Mouse (Mus musculus) hematopoietic stem cell, adult 5-6 weeks (primary cell): ENCODE results near the gene Eif3d. TPM values are rescaled to one million over a fixed set of nuclear protein-coding genes. Genes with fewer than 3 reads are reported as not detected.

Source experiments
- ATAC-seq, 2 experiments: fragments of 125-278 bp in 1 of 2; replicated peaks in 1 of 2; 2 replicates each; pipeline ENCODE4 v1.8.0; 2016 to 2017; ENCODE audit warnings: inconsistent platforms in 2 of 2, mild to moderate bottlenecking in 2 of 2, moderate number of reproducible peaks in 2 of 2, low read depth in 1 of 2, moderate TSS enrichment in 1 of 2; ENCODE audit not compliant: low FRiP score in 2 of 2, poor library complexity in 2 of 2, severe bottlenecking in 2 of 2, insufficient read depth in 1 of 2, low TSS enrichment in 1 of 2
- total RNA-seq: library from RNA; stranded (forward); fragments of 172-1452, 232-1000 nt; gene quantifications from 2 replicates; pipeline ENCODE4 v1.2.3, GENCODE M21; 2017

The Eif3d gene
- total RNA-seq, 1 experiment from 2014 or later, result 244 TPM

DNA sequence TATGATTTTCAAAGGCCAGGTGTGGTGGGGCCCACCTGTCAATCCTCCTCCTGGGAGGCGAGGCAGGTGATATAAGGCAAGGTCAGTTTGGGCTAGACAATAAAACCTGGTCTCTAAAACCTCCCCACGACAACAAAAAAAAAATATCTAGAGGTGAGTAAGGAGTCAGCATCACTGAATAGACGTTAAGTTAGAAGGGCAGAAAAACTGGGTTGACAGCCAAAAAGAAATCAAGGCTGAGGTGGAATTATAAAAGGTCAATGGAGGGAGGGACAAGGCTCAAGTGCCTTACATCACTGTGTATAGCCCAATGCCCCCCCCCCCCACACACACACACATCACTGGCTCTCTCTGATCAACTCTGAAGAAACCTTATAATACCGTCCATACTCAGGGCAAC is 42.5 kb downstream of the Eif3d start:
- ATAC-seq, result no peak

DNA sequence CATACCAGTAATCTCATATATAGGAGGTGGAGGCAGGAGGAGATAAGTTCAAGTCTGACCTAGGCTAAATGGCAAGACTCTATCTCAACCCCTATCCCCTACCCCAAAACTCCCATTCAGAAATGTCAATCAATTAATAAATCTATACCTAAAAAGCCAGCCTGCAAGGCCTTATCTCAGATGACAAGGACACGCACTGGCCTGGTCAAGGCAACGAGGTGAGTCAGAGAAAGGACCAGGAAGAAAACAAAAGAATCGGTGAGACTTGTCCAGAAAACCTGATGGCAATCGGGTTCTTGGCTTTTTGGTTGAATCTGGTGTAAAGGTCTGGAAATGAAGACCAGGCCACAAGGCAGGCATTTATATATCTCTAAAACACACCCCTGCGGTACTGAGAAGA is 43.7 kb downstream of the Eif3d start:
- ATAC-seq, result no peak

DNA sequence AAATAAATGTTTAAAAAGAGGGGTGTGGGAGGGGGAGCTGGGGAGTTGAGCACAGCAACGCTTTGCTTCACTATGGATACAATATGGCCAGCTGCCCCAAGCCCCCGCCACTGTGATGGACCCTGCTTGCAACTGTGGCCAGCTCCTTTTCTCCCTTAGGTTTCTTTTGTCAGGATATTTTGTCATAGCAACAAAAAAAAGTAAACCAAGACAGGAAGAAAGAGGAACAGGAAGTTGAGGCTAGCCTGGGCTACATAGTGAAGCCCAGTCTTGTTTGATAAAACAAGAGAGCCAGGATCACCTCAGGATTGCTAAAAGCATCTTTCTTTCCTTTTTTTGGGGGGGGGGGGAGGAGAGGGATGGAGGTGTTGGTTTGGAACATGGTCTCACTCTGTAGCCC is 45.4 kb downstream of the Eif3d start:
- no peak for ATAC-seq

DNA sequence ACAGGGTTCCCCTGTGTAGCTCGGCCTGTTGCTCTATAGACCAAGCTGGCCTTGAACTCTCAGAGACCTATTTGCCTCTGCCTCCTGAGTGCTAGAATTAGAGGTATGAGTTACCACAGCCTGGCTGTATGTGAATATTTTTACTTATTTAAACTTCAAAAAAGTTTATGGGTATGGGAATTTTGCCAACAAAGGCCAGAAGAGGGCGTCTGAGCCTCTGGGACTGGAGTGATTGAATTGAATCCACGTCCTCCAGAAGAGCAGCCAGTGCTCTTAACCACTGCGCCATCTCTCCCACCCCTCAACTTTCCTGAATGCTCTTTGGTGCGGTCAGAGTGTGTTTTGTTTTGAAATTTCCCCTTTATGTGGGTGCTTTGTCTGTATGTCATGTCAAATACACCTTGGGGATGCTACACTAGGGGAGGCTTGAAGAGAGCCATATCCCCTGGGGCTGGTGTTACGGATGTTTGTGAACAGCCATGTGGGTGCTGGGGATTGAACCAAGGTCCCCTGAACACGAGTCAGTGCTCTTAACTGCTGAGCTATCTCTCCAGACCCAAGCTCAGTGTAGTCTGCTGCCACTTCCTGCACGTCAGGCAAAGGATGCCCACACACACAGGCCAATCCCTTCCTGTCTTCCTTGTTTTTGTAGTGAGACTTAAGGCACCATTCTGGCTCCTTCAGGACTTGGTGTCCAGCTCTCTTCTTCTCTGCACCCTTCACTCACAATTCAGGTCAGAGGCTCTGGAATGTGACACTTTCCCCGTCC is 47.2 kb downstream of the Eif3d start:
- ATAC-seq, result no peak

DNA sequence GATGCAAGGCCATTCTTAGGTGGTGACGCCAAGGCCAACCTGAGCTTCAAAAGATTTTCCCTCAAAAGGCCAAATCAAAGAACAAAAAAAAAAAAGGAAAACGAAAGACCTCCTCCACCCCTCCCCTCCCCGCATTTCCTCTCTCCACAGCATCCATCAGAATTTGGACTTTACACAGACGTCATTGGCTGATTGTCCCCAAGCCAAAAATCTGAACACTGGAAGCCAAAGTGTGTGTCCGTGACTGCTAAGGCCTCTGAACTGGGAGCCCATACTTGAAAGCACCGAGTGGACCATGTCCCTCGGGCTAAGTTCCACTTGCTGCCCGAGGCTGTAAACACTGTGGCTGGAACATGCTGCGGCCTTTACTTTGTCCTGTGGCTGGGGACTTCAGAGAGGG is 47.9 kb downstream of the Eif3d start:
- ATAC-seq, result no peak

DNA sequence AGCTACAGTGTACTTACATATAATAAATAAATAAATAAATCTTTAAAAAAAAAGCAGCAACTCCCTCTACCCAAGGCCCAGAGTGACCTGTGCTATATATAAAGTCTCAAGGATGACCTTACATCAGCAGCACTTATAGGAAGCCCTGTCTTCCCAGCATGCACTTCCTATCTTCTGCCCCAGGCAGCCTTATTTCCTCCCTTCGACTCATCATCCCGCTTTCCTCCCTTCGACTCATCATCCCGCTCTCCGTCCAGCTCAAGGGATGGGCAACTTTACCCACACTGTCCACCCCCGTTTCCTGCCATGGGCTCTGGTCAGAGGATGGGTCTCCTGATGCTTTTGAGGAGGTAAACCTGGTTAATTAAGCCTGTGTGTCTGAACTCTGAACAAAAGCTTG is 49.0 kb downstream of the Eif3d start:
- no peak for ATAC-seq

DNA sequence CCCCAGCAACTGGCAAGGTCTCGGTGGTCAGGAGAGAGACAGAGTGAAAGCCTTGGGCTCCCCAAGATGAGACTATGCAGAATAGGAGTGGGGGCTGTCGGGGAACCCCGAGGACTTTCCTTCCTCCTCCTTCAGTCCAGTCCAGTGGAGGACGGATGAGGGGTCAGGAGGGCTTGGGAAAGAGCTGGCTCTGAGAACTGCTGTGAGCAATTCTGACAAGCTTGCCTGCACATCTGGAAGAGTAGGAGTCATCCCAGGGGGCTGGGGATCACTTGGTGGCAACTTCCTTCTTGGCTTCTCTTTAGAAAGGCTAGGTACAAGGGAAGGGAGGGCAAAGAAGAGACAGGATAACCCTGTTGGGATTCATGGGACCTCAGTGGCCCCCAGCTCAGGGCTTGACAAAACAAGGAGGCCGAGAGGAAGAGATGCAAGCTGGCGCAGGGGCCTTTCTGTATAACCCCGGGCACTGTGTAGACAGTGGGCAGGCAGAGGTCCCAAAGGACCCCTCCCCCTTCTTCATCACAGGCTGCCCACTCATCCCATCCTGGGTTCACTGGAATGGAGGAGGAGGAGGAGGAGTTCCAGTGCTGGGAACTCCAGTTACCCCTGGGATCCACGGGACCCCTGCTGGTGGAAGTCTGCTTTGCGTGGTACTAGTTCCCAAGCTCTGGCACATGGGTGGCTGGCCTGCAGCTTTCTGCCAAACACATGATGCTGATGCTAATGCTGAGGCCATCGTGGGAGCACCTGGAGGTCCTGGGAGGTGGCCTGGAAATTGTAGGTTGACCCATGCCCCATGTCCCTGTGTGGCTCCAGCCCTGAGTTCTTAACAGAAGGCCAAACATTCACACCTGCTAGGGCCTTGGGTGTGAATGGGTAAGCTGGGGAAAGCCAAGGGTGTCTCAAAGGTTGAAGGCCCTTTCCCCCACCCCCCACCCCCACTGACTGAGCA is 49.8 kb downstream of the Eif3d start:
- ATAC-seq, result no peak

DNA sequence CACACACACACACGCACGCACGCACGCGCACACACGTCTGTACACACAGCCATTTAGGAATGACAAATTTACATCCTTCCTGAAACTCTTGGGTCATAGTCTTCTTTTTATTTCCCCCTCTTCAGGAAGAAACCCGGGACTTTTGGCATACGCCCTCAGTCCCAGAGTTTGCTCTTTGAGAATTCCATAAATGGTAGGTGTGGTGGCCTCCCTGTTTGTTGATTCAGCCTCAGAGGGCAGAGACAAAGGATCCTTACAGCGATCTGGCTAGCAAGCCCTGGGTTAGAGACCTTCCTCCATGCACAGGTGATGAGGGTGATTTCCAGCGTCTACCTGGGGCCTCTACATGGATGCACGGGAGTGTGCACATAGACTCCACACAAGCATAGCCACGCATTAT is 51.2 kb downstream of the Eif3d start:
- no peak for ATAC-seq

DNA sequence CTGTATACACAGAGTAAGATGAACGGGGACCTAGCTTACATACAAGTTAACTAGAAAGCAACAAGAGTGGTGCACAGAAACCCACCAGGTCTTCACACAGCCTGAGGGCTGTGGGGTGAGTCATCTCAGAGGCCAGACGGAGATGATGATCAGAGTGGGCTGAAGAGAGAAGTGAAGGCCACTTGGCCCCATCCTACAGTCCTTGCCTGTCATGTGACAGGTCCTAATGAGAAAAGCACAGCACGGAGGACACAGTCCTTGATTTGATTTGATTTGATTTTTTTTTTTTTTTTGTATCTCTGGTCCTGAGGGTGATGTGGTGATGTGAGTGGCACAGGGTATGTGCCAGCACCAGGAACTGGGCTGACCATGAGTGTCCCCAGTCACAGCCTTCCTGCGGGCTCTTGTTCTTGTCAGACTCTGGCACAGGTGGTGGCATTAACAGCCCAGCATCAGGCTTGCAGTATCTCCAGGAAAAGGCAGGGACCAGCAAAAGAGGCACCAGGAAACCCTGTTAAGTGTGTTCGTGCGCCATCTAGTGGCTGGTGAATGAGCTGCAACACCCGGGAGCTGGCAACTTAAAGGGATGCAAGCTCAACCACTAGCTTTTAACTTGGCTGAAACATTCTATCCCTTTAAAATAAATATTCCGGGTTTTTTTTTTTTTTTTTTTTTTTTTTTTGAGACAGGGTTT is 53.6 kb downstream of the Eif3d start:
- peak; percentile 61 to 73; a peak in 2 of 4 replicates for ATAC-seq

DNA sequence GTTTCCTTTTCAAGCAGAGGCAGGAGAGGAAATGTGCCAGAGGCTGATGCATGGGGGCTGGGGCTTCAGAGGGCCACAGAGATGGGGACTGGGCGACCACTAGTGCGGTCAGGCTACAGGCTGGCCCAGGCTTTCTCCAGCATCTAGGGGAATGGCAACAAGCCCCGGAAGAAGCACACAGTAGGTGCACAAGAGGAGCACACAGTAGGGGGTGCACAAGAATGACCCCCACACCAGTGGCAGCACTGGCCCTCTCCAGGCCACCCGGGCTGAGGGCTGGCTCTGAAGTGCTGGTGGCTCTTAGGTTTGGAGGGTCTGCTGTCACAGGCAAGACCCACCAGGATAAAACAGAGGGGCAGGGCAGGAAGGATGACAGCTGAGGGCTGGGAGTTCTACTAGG is 55.3 kb downstream of the Eif3d start:
- ATAC-seq, result no peak

DNA sequence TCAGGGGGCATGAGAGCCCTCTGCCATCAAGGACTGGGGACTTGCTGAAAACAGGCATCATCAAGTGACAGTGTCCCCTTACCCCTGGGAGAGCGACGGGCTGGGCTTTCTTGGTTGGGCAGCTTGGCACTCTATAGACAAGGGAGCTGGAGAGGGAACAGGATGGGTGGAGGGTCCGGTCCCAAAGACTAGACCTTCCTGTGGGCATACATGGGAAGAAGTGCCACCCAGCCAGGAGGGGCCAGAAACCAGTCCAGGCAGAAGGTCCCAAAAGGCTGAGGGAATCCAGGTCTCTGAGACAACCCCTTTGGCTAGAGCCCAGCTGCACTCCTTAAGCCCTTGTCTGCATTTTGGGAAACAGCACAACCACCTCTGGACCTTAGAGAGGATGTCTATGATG is 56.1 kb downstream of the Eif3d start:
- ATAC-seq, result no peak

DNA sequence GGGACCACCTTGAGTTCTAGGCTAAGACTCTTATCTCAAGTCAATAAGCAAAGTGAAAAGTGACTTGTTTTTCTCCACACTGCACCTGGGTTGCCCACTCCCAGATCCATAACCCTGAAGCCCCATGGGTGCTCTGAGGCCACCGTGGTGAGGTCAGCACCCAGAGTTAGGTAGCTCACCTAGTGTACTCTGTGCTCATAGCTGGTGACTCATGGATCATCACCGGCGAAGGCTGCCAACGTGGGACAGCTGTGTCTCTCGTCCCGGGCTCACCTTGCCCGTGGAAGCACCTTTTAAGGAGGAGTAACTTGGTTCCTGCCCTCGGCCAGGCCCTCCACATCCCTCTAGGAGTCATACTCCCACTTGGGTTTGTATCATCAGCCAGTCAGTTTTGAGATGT is 57.6 kb downstream of the Eif3d start:
- no peak for ATAC-seq

DNA sequence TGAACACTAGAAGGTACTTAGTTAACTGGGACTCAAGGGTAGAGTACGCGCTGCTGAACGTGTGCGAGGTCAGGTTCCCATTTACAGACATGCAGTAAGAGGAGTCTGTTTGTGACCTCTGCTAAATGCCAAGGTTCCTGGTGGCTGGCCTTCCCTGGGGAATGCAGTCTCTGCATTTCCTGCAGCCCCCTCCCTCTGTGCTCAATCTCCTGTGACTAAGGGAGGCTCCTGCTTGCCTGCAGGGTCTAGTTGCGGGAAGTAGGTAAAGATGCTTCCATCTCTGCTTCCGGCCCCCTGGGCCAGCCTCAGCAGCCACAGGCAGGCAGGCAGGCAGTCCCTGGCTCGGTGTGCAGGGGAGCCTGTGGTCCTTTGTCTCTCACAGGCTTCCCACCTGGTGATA is 58.0 kb downstream of the Eif3d start:
- no peak for ATAC-seq

DNA sequence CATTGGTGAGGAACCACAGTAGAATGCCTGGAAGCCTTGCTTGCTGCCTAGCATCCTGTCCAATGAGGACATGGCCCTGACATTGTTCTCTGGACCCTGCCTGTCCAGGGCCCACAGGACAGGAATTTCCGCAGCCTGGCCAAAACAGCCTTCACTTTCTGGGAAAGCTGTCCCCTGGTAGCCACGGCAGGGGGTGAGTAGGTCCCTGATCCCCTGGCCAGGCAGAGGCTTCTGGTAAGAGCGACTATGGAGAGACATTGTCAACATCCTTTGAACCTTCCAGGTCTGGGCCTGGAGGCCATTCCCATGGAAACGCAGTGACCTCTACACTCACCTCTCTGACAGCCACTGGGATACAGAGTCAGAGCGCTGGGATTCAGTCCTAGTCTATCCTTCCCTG is 58.6 kb downstream of the Eif3d start:
- no peak for ATAC-seq

DNA sequence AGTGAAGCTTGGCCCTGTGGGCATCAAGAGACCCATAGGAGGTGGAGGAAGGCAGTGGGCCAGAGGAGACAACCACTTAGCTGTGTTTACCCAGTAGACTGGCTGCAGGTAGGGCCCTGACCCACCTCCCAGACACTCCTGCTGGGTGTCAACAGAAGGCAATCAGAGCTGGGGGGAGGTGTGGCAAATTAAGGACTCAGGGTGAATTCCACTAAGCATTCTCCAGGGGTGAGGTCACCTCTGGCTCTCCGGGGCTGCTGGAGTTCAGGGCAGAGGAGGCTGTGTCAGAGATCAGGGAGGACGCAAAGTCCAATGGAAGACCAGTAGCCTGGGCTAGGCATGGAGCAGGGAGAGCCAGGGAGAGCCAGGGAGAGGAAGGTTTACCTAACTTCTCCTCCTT is 59.5 kb downstream of the Eif3d start:
- ATAC-seq, result no peak
